Mouse (Mus musculus) intestine, postnatal 0 days (tissue): Measurements from ENCODE around the gene Spred3. TPM values are rescaled to one million over a fixed set of nuclear protein-coding genes. Genes with fewer than 3 reads are reported as not detected.

Source experiments
- ATAC-seq: fragments of 200-750 bp; cut with Nextera tagmentation; 2 replicates; pipeline ENCODE4 v1.8.0; 2017; ENCODE audit warnings: mild to moderate bottlenecking, moderate TSS enrichment, moderate library complexity
- H3K27ac ChIP-seq: fragments of 300-500 bp; sonication (generic); 2 replicates; pipeline ENCODE4 v1.5.1; 2014; ENCODE audit warnings: mild to moderate bottlenecking, low read depth, low read length, moderate library complexity
- H3K27me3 ChIP-seq: fragments of 300-500 bp; sonication (generic); replicated peaks from 2 replicates; pipeline ENCODE4 v1.6.1; 2014; ENCODE audit warnings: low read length, mixed read lengths; ENCODE audit not compliant: control insufficient read depth, insufficient read depth
- H3K36me3 ChIP-seq: fragments of 300-500 bp; sonication (generic); 2 replicates; pipeline ENCODE4 v1.6.1; 2014; ENCODE audit warnings: mild to moderate bottlenecking, moderate library complexity; ENCODE audit not compliant: control insufficient read depth, insufficient read depth
- H3K4me1 ChIP-seq: fragments of 300-500 bp; sonication (generic); replicated peaks from 2 replicates; pipeline ENCODE4 v1.6.1; 2014; ENCODE audit warnings: antibody characterized with exemption, low read length, mixed read lengths; ENCODE audit not compliant: control insufficient read depth, insufficient read depth
- H3K4me2 ChIP-seq: fragments of 300-500 bp; sonication (generic); replicated peaks from 2 replicates; pipeline ENCODE4 v1.6.1; 2014; ENCODE audit warnings: low read depth, mild to moderate bottlenecking, moderate library complexity
- H3K4me3 ChIP-seq: fragments of 300-500 bp; sonication (generic); 2 replicates; pipeline ENCODE4 v1.5.1; 2014; ENCODE audit warnings: low read depth, low read length
- H3K9ac ChIP-seq: fragments of 300-500 bp; sonication (generic); 2 replicates; pipeline ENCODE4 v1.6.1; 2014; ENCODE audit warnings: mild to moderate bottlenecking, low read depth, low read length
- H3K9me3 ChIP-seq: fragments of 300-500 bp; sonication (generic); 2 replicates; pipeline ENCODE4 v1.6.1; 2016; ENCODE audit warnings: mixed run types; ENCODE audit not compliant: control insufficient read depth
- CTCF ChIP-seq: sonication (generic); IDR thresholded peaks from 2 replicates; pipeline ENCODE4 v1.5.1; 2016; ENCODE audit warnings: low read depth, mild to moderate bottlenecking, control low read depth, antibody characterized with exemption, moderate library complexity
- WGBS: fragments of 180-500 bp; shearing (Covaris S2); extraction: QIAGEN DNeasy Blood & Tissue Kit; methylation state at CpG from one replicate; pipeline ENCODE4 v1.1.7; 2014; 5-methylcytosine and 5-hydroxymethylcytosine counted together
- polyA plus RNA-seq: library from polyadenylated mRNA; unstranded; fragments of >200 nt; fragmentation: Nextera tagmentation; extraction: Ambion mirVana; gene quantifications from 2 replicates; pipeline ENCODE4 v1.2.1, GENCODE M21; 2015

Spred3 gene
- polyA plus RNA-seq, 1 experiment from 2014 or later: 0.52 TPM

GRCm38 (mm10) chr7:29123531-29124358 lies 46.5 kb downstream of the Spred3 start:
- Histone ChIP-seq H3K4me1 (0 out of 2 replicates have a peak, but pooled peaks cover 3% of the 10 kb centered on the region), H3K4me2 (peak overlapping the region; percentile 61), H3K4me3 (no peak overlapping the region), H3K27me3 (no peaks in the 10 kb centered on the region), H3K36me3 (no peaks in the 10 kb centered on the region), H3K9ac (no peak overlapping the region), H3K9me3 (no peaks in the 10 kb centered on the region), H3K27ac (no peak overlapping the region)
- ATAC-seq: no peak
- TF ChIP-seq CTCF: no peak
- 55% methylated on average over 5 of the region's 5 CpGs for WGBS

GRCm38 (mm10) chr7:29122821-29123220 lies 47.4 kb downstream of the Spred3 start:
- no peak overlapping the region for H3K9ac ChIP-seq
- WGBS: 85% methylated on average over 9 of the region's 9 CpGs
- no peak for ATAC-seq
- H3K4me1 ChIP-seq: 0 out of 2 replicates have a peak, but pooled peaks cover 3% of the 10 kb centered on the region
- no peak for TF ChIP-seq CTCF
- no peak overlapping the region for H3K4me3 ChIP-seq
- H3K27me3 ChIP-seq: no peaks in the 10 kb centered on the region
- H3K36me3 ChIP-seq: no peaks in the 10 kb centered on the region
- no peaks in the 10 kb centered on the region for H3K9me3 ChIP-seq
- no peak overlapping the region for H3K4me2 ChIP-seq
- H3K27ac ChIP-seq: no peak overlapping the region

- H3K27ac ChIP-seq: no peak overlapping the region
- H3K4me3 ChIP-seq: no peak overlapping the region
- H3K4me1 ChIP-seq: no peaks in the 10 kb centered on the region
- no peaks in the 10 kb centered on the region for H3K27me3 ChIP-seq
- TF ChIP-seq CTCF: no peak
- H3K4me2 ChIP-seq: no peak overlapping the region
- no peaks in the 10 kb centered on the region for H3K9me3 ChIP-seq
- H3K36me3 ChIP-seq: no peaks in the 10 kb centered on the region
- no peak overlapping the region for H3K9ac ChIP-seq
- 77% methylated on average over 1 of the region's 1 CpGs for WGBS
- ATAC-seq: no peak
Observed at GRCm38 (mm10) chr7:29119526-29119925, 50.7 kb downstream of the Spred3 start.

- H3K9me3 ChIP-seq: no peaks in the 10 kb centered on the region
- no peak overlapping the region for H3K9ac ChIP-seq
- no peak overlapping the region for H3K4me3 ChIP-seq
- no peaks in the 10 kb centered on the region for H3K27me3 ChIP-seq
- ATAC-seq: no peak
- H3K27ac ChIP-seq: no peak overlapping the region
- H3K4me1 ChIP-seq: no peaks in the 10 kb centered on the region
- no peak overlapping the region for H3K4me2 ChIP-seq
- no peaks in the 10 kb centered on the region for H3K36me3 ChIP-seq
- no peak for TF ChIP-seq CTCF
- WGBS: 22% methylated on average over 18 of the region's 18 CpGs
Observed at GRCm38 (mm10) chr7:29118142-29118851, 51.9 kb downstream of the Spred3 start.

GRCm38 (mm10) chr7:29108992-29109955 lies 60.9 kb downstream of the Spred3 start:
- 32% methylated on average over 38 of the region's 38 CpGs for WGBS

More at GRCm38 (mm10) chr7:29108992-29109955, 60.9 kb downstream of the Spred3 start:
- H3K4me2 ChIP-seq: peak overlapping the region; percentile 33
- no peaks in the 10 kb centered on the region for H3K36me3 ChIP-seq
- H3K9me3 ChIP-seq: no peaks in the 10 kb centered on the region
- no peak for ATAC-seq
- no peaks in the 10 kb centered on the region for H3K27me3 ChIP-seq
- no peak for TF ChIP-seq CTCF
- no peak overlapping the region for H3K9ac ChIP-seq
- H3K4me1 ChIP-seq: no peaks in the 10 kb centered on the region
- no peak overlapping the region for H3K4me3 ChIP-seq
- H3K27ac ChIP-seq: no peak overlapping the region

Other genes starting within 250 kb of the Spred3 start
- gene Actn4, start 208.1 kb downstream of the Spred3 start, polyA plus RNA-seq: 293 and 319 TPM in 2 replicates
- 282 and 286 TPM in 2 replicates for gene Eif3k, start 188.5 kb downstream of the Spred3 start, polyA plus RNA-seq
- 1.5 and 1.6 TPM in 2 replicates for gene Map4k1, start 188.4 kb downstream of the Spred3 start, polyA plus RNA-seq
- gene Ryr1, start 45.2 kb downstream of the Spred3 start, polyA plus RNA-seq: 0.43 and 0.63 TPM in 2 replicates
- 0.21 and 0.29 TPM in 2 replicates for gene Rasgrp4, start 35.6 kb downstream of the Spred3 start, polyA plus RNA-seq
- gene Fam98c, start 14.2 kb downstream of the Spred3 start, polyA plus RNA-seq: 75.9 and 83.4 TPM in 2 replicates
- 0.27 and 0.34 TPM in 2 replicates for gene Ggn, start 201 bp downstream of the Spred3 start, polyA plus RNA-seq
- 205 and 209 TPM in 2 replicates for gene Psmd8, start 10.3 kb upstream of the Spred3 start, polyA plus RNA-seq
- 0.21 and 0.22 TPM in 2 replicates for gene Catsperg1, start 43.6 kb upstream of the Spred3 start, polyA plus RNA-seq
- 1.5 and 1.8 TPM in 2 replicates for gene Kcnk6, start 62.1 kb upstream of the Spred3 start, polyA plus RNA-seq
- gene Yif1b, start 67.9 kb upstream of the Spred3 start, polyA plus RNA-seq: 40.6 and 41.7 TPM in 2 replicates
- gene 2200002D01Rik, start 78.1 kb upstream of the Spred3 start, polyA plus RNA-seq: 836 and 862 TPM in 2 replicates
- 685 and 722 TPM in 2 replicates for gene Spint2, start 111.5 kb upstream of the Spred3 start, polyA plus RNA-seq
- gene Ppp1r14a, start 118.9 kb upstream of the Spred3 start, polyA plus RNA-seq: 35.2 and 37.0 TPM in 2 replicates
- 1.7 TPM in 2 replicates for gene Dpf1, start 133.5 kb upstream of the Spred3 start, polyA plus RNA-seq